Mouse (Mus musculus): ENCODE results near the gene Pkdcc.
A peak's percentile ranks its signal among the peaks of the same experiment; 100 is the strongest.

Pkdcc gene

DNA sequence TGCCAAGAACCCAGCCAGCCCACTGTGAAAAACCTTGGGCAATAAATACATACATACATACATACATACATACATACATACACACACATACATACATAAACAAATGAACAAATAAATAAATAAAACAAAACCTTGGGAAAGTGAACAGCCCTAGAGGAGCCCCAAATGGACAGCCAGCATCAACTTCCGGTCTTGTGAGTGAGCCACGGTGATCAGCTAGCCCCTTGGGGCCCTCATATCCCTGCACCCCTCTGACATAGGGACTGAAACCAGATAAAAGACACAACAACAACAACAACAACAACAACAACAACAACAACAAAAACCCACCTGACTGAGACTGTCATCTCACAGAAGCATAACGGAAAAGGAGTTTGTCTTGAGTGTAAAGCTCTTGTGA is 30.4 kb downstream of the Pkdcc start:
- no peak for DNase-seq (ENCODE audit: low read depth, low spot score)

DNA sequence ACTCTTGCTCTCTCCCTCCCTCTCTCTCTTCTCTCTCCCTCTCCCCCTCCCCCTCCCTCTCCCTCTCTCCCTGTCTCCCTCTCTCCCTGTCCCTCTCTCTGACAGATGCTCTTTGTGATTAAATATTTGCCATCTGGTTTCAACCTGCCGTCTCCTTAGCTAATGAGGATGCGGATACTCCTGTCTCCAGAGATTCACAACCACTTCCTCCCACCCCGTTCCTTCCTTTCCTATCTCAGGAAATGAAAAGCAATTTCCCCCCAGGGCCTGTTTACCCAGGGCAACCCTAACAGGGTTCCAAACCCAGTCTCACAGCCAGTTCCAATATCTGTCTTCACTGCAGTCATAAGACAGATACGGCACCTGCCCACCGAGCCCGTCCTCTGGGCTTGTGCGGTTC is 31.0 kb downstream of the Pkdcc start:
- no peak for DNase-seq (ENCODE audit: low read depth, low spot score)

DNA sequence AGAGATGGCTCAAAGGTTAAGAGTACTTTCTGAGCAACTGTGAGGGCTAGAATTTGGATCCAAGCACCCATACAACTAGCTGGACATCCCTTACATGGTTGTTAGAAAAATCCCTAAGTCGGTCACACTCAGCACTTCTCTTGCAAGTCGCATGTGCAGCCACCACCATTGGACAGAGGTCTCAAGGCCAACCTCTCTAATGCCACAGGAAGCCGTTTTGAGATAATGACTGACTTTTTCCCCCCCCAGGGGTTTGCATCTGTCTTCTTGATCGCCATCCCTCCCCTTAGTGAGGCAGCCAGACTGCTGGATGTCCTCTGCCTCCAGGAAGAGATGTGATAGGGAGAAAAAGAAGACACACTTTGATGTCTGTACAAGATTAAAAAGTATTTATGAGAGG is 32.1 kb downstream of the Pkdcc start:
- no peak for DNase-seq (ENCODE audit: low read depth, low spot score)

DNA sequence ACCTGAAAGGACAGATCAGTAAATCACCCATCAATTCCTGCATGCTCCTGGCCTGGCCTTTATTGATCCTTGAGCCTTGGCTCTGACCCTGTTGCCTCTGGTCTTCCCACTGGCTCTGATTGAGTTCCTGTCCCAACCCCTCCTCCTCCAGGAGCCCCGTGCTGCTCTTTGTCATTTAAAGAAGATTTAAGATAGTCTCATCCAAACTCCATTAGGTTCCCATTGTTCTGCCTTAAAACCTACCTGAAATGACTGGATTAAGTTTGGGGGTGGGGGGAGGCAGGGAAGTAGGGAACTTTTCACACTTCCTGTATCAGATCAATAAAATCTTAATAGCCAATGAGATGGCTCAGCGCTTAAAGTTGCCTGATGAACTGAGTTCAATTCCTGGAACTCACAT is 33.4 kb downstream of the Pkdcc start:
- DNase-seq (ENCODE audit: low read depth, low spot score): no peak

DNA sequence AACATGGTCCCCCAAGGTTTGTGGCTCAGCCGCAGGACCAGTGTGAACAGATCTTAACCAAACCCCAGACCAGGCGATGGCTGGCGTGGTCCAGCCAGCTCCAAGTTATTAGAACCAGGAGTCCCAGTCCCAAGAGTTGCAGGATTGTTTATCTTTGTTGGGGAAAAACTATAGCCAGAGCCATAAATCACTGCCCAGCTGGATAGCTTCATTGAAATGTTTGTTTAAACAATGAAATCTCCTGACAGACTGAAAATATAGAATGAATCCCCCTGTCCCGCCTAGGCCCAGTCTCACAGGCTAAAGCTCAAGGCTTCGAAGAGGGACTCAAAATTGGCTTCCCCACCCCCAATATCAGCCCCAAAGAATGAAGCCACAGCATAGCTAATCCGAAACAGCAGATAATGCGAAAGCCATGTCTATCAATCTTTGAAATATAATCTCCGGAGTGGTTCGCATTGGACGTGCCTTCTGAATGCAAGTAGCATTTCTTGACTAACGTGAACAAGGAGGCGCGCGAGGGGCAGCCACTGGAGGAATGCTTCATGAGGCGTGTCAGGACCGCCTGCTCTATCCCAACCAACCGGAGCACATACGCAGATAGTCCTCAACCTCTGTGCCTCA is 35.9 kb downstream of the Pkdcc start:
- DNase-seq (ENCODE audit: low read depth, low spot score): no peak

DNA sequence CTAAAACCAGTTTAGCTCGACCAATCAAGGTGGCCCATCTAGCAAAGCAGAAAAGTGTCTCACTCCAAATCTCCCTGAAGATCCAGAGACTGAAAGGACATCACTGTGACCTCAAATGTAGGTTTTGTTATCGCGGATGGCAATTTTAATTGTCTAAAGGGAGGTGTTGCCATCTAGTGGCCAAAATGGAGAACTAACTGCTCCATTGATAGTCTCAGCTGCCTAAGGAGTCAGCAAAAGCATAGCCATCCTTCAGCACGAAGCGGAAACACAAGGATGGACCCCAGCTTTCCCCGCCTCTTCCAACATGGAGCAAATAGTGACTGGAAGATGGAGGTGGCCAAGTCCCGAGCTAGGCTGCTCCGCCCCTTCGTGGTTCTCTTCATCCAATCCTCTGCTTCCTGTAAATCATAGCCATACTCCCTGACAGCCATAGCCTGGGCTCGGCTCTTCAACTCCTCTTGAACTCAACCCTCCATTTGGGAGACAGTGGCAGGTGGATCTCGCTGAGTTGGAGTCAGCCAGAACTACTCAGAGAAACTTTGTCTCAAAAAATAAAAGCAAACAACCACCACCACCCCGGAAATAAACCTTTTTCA is 38.1 kb downstream of the Pkdcc start:
- peak; percentile 54 for DNase-seq (ENCODE audit: low read depth, low spot score)

DNA sequence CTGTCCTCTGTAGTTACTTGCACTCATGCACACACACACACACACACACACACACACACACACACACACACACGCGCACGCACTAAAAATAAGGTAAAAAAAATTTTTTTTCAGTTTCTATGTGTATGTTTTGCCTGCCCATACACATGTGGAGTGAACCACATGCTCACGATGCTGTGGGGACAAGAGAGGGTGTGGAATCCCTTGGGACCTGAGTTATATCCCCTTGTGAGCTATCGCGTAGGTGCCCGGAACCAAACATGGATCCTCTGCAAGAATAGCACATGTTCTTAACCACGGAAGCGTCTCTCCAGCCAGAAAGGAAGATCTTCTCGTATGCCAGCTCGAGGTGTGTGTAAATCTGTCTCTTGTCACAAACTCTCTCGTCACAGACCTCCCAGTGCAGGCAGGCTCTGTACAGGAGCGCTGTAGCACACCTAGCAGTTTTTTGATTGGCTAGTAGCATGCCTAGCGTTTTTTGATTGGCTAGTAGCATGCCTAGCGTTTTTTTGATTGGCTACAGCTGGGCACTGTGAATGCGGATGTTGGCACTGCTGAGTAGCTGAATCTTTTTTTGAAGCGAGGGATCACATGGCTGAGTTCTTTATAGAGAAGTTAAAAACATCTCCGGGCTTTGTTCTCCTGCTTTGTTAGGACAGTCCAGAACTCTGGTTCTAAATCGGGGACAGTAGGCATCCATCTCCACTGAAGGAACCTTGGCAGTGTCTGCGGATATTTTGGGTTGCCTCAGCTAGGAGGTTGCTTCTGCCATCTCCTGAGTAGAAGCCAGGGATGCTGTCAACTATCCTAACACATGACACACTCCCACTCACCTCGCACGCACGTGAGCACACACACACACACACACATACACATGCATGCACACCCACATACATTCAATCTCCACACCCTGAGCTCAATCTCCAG is 52.4 kb downstream of the Pkdcc start:
- DNase-seq (ENCODE audit: low read depth, low spot score): peak; percentile 79

DNA sequence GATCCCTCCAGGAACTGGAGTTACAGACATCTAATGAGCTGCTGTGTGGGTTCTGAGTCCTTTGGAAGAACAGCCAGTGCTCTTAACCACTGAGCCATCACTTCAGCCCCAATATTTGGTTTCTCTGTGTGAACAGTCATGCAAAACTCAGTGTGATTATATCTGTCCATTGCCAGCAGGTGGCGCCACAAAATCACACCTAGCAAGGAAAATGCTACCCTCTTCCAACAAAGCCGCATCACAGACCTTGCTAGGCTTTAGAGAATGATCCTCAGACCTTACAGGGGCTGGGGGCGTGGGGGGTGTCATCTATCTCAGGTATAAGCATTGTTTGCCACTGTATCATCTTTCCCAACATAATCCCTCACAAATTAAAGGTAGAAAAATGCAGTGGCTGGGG is 56.4 kb downstream of the Pkdcc start:
- DNase-seq (ENCODE audit: low read depth, low spot score): peak; percentile 74

DNA sequence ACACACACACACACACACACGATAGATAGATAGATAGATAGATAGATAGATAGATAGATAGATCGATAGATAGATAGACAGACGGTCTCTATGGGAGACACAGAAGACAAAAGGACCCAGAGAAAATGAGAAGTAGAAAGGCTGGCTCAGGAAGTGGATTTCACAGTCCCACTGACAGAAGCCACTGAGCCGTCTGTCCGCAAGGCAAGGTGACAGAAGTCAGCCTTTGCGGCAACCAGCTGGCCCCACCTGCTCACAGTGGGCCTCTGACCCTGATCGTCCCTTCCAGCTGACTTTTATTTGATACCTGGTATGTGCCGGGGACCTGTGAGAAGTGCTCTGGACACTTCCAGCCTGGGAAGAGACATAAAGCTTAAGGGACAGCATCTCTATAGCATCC is 57.5 kb downstream of the Pkdcc start:
- DNase-seq (ENCODE audit: low read depth, low spot score): no peak

DNA sequence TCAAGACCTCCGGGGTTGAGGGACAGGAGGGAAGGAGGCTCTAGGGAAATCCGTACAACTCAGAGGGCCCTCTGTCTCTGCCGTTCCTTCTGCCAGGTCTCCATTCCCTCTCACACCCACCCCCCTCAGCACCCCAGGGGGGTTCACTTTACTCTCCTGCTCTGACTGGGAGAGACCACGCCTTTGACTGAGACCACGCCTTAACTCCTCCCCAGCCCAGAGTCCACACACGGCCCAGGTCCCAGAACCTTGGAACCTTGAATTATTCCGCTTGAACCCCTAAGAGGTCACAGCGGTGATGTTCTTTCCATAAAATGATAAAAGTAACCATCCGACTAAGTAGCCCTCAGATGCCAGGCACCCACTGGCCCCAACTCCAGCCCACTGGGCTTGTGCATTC is 58.5 kb downstream of the Pkdcc start:
- no peak for DNase-seq (ENCODE audit: low read depth, low spot score)

DNA sequence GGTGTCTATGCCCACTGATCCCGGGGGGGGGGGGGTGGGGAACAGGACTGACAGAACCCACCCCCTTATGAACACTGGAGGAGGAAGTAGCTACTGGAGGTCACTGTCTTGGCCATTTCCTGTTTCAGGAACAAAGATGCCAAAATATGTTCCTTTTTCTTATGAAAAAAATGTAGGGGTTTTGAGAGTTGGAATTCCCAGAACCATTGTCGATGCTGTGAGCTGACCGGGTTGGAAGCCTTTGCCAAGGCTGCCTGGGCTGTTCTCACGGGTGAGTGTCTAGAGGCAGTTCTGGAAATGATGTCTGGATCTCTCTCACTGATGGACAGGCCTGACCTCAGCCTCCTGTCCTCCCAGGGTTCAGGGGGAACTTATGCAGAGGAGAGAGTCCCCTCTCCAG is 59.0 kb downstream of the Pkdcc start:
- DNase-seq (ENCODE audit: low read depth, low spot score): no peak
